Mouse (Mus musculus) T-cell, adult 2 months (primary cell): ENCODE results near the gene Ripply3.
A peak's percentile ranks its signal among the peaks of the same experiment; 100 is the strongest.
"Not testable (repeated sequence)": the region's sequence is repeated elsewhere in the genome, so short reads cannot be mapped to it uniquely, and the experiment has no call there.

Experiments used
- DNase-seq: peaks from one replicate; pipeline ENCODE4 v3.0.0; 2022; ENCODE audit warnings: low spot score

Gene Ripply3

DNA sequence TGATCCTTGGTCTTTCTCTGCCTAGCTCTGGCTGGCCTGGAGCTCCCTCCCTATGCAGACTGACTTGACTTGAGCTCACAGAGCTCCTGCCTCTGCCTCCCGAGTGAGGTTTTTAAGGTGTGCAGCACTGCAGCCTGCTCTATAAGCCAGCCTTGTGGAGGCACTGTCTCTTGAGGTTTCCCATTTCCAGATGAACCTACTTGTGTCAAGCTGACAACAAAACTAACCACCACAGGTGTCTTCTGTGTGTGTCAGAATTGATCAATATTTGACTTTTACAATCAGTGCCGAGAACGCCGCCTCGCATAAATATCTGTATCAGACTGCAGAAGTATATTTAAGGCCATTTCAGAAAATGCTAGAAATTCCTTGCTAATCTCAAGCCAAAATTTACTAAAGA, 13.6 kb upstream of the Ripply3 start:
- no peak for DNase-seq

GRCm38 (mm10) chr16:94315215-94315614, 13.0 kb upstream of the Ripply3 start:
- DNase-seq: no peak

DNA sequence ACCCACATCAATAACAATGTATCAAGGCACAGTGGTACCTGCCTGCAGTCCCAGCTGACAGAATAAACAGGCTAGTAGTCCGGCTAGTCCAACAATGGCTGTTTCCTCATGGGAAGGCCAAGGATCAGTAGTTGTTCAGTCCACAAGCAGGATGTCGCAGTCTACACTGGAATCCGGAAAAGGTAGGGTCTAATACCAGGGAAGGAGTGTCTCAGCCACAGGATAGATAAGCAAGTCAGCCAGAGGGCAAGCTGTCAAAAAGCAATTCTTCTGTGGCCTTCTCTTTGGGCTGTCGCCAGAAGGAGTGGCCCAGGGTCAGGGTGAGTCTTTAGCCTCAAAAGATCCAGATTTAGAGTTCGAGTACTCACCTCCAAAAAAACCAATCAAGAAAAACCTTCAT, 10.5 kb upstream of the Ripply3 start:
- no peak for DNase-seq

DNA sequence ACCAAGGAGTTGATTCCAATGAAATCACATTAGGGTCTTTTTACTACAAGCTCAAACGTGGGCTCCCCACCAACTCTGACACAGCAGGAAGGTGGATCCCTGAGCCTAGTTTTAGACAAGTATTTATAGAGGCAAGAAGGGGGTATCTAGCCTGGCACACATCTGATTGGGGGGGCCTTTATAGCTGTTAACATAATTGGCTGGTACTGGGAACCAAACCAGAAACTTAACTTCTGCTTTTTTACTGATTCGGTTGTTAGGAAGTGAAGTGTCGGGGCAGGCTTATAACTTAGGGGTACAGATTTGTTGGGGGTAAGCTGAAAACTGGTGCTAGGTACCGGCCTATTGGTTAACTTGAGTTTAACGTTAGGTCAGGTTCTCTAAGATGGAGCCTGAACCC, 8.0 kb upstream of the Ripply3 start:
- DNase-seq: no peak

DNA sequence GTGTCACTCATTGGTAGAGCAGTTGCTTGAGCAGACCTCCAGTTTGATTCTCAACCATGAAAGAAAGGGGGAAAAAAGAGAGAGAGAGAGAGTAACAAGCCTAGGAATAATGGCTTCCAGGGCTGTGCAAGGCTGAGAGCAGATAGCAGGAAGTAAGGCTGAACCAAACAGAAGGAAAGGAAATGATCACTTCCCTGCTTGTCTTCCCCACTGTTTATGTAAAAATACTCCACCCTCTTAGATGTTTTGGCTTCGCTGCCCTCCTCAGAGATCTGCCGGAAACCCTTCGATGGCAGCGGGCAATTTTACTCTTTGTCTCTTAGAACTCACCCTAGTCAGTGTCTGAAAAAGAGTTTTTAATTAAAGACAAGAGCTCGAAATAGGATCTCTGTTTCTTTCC, 4.5 kb upstream of the Ripply3 start:
- peak; percentile 9 for DNase-seq

DNA sequence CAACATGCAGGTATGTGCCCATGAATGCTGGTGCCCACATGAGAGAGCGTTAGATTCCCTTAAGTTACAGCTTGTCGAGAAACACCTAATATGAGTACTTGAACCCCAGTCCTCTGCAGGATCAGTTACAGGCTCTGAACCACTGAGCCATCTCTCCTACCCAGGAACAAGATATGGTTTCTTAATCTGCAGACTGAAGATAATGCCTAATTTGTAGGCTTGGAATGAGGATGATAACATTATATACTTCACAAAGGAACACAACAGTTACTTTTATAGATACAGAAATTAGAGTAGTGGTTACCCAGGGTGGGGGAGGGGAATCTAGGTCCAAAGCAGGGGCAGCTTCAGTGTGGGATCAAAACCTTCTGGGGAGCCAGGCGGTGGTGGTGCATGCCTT, 2.2 kb upstream of the Ripply3 start:
- DNase-seq: no peak

DNA sequence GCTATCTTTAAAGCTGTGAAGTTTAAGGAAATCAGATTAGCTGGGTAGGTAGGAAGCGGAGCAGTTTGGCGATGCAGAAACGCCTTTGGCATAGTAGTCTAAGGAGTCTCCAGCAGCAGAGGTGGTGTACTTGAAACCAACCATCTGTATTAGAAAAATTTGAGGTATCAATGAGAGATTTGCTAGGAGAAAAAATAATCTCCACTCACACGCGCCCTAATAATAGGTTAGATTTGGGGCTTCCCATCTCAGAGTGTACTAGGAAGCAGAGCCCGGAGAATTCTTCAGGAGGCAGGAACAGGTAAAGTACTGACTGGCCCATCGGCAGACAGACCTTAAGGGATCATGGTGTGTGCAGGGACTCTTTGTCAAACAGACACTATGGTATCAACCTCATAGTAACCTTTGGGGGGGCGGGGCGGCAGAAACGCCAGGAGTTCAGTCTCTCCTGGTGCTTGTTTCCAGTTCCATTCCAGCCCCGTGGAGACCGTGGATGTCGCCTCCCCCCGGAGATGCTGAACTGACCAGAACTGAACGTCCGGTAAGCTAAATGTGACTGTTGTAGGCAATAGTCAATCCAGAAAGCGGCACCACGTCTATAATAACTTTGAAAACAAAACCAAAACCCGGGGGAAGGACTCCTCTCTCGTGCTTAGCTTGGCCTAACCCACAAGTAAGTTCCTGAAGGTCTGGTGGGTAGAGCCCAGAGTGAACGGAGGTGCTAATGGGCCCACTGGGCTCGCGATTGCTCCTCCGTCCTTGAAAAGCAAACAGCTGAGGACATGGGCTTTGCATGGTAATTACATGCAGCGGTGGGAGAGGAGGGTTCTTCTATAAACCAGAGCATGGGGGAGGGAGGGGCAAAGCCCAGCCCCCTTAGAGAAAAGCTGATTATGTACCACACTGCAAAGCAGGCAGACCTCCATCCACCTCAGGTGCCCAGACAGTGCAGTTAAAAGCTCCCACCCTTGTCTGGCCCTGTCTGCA, 954 bp downstream of the Ripply3 start:
- peak; percentile 20 for DNase-seq

DNA sequence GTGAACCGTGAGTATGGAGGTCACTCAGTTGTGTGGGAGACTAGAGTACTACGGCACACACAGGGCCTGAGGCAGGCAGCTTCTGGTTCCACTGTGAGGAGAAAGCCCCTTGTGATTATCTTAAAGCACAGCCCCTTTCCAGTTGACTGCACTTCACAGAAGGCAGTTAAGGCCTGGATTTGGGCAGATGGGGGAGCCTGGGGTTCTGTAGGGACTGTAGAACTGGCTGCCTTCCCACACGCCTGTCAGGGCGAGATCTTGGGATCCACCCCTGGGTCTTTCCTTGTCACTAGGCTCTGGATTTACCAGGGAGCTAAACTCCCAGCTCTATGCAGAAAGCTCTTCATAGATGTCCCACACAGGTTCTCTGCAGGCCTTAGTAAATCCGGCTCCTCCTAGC, 2.2 kb downstream of the Ripply3 start:
- DNase-seq: no peak

- no peak for DNase-seq
Observed at GRCm38 (mm10) chr16:94331233-94331885, 3.1 kb downstream of the Ripply3 start.

DNA sequence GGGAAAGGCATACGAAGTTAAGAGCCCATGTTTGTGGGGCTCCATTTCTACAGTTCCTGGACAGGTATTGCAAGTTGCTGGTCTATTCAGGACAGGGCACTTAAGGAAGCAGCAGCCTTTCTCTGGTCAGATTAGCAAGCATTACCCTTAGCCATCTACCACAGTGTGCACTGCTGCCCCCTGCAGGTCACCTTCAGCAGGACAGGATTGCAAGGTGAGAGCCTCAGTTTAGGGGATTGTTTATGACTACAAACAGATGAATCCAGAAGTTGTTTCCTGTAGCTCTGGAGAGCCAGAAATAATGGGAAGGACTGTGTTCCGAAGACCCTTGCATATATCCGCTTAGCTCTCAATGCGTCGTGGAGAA, 3.6 kb downstream of the Ripply3 start:
- peak; percentile 68 for DNase-seq

DNA sequence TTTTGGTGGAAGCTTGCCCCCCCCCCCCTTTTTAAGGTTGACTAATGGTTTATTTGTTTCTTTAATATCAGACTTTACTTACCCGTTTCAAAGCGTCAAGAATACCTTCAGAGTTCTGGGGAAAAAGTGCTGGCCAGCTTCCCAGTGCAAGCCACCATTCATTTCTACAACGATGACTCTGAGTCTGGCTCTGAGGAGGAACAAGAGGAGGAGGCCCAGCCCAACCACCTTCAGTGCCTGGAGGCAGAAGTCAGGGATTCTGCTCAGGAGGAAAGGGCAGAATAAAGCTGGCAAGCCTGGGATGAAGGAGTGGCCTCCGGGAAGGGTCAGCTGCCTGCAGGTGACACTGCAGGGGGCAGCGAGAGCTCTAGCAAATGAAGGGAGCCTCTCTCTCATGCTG, 7.4 kb downstream of the Ripply3 start:
- DNase-seq: no peak

GRCm38 (mm10) chr16:94339164-94340160, 11.2 kb downstream of the Ripply3 start:
- not testable (repeated sequence) for DNase-seq

GRCm38 (mm10) chr16:94345733-94346132, 17.5 kb downstream of the Ripply3 start:
- DNase-seq: no peak

DNA sequence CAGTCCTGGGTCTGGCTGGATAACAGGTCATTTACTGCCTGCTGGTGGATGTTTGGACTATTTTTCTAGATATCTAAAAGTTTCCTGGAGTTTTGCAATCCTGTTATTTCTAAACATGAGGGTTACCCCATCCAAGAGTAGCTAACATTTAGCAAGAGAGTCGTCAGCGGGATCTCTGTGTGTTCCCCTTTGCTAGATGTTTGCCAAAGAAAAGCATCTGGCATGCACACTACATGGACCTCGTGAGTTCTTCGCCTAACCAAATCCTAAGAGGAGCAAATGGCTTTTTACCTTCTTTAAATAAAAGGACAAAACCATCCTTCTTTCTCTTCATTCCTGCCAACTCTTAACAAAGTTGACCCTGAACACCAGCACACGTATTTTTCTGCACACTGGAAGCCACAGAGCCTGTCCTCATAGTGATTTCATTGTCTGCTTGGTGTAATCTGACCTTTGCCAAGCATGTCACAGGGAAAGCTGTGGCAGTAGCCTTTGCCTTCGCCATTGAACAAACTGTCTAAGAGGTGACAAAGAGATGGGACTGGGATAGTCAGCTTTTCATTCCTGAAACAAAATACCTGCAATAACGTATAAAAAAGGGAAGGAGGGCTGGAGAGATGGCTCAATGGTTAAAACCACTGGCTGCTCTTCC, 19.0 kb downstream of the Ripply3 start:
- DNase-seq: no peak

DNA sequence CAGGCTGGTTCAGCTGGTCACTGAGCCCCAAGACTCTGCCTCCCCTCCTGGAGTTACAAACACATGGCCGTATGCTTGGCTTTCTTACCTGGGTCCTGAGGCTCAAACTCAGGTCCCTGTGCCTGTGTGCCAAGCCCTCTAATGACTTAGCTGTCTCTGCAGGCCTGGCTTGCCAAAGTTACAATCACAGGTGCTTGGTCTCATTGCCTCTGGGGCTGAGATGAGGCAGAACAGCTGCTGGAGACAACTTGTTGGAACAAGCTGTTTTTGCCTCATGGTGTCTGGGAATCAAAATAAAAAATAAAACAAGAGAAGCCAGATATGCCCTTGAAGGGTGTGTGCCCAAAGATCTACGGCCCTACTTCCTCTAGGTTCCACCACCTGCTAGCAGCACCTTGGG, 20.6 kb downstream of the Ripply3 start:
- DNase-seq: no peak

GRCm38 (mm10) chr16:94349588-94350286, 21.5 kb downstream of the Ripply3 start:
- no peak for DNase-seq

DNA sequence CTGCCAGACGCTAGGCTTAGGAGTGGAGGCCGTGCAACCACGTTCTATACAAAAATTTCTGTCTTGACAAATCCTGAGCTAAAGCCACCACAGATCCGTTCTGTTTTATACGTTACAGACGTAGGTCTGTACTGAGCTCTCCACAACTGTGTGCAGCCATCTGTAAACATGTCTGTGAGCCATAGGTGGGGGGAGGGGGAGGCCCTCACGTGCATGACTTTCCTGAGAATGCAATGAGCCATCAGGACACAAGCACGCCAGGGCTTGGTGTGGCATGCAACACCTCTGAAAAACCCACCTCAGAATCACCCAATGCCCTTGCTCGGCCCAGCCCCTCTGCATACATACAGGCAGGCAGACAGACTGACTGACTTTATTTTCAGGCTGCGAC, 22.1 kb downstream of the Ripply3 start:
- no peak for DNase-seq

GRCm38 (mm10) chr16:94354450-94354849, 26.2 kb downstream of the Ripply3 start:
- DNase-seq: peak; percentile 80

- DNase-seq: no peak
Observed at GRCm38 (mm10) chr16:94356046-94356445, 27.8 kb downstream of the Ripply3 start.

DNA sequence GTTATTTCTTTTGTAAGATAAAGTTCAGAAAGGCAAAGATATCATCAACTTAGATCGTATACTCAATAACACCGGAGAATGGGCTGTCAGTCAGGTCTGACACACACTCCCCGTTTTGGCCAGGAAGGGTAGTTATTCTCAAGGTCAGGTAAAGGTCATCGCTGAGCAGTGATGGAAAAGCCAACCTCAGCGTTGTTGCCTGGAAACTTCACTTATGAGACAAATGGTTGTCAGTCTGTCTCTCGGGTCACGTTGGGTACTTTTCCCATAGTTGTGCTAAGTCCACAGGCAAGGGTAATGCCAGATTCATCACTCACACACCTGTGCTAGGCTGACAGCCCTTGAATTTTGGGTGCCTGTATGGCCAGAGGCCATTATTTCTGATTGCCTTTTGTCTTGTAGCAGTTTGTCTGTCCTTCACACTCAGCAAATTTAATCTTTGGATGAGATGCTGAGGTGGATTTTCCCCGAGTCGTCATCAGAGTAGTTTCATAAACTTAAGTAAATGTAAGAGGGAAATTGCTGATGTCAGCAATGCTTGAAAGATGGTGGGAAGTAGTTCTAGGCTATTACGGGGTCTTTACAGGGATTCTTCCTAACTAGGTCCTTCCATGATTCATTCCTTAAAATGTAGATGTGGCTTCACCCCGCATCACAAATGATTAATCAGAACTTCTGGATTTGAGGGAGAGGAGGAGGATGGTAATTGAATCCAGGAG, 28.7 kb downstream of the Ripply3 start:
- no peak for DNase-seq
